Mouse (Mus musculus): ENCODE measurements around the gene Gm9999. TPM values are rescaled to one million over a fixed set of nuclear protein-coding genes. Genes with fewer than 3 reads are reported as not detected.

Gene Gm9999
- polyA plus RNA-seq (2017; shearing (Covaris generic)) = not detected

DNA sequence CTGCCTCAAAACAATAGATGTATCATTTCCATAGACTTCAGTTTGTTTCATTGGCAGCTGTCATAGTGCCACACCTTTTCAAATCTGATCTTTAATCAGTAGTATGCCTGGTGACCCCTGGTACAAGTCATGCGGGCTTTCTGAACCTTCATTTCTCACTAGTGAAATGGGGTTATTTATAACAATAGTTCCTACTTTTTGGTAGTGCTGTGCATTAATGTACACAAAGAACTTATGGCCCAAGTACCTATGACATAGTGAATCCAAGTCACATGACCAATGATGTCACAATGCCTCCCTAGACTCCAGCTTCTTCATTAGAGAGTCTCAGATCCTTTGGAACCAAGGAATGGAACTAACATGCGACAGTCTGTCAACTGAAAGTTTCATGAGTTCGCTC lies at the start of gene Gm9999:
Gm9999 (plus strand) TSS at position 301 of the 400 bp plus-strand sequence.

DNA sequence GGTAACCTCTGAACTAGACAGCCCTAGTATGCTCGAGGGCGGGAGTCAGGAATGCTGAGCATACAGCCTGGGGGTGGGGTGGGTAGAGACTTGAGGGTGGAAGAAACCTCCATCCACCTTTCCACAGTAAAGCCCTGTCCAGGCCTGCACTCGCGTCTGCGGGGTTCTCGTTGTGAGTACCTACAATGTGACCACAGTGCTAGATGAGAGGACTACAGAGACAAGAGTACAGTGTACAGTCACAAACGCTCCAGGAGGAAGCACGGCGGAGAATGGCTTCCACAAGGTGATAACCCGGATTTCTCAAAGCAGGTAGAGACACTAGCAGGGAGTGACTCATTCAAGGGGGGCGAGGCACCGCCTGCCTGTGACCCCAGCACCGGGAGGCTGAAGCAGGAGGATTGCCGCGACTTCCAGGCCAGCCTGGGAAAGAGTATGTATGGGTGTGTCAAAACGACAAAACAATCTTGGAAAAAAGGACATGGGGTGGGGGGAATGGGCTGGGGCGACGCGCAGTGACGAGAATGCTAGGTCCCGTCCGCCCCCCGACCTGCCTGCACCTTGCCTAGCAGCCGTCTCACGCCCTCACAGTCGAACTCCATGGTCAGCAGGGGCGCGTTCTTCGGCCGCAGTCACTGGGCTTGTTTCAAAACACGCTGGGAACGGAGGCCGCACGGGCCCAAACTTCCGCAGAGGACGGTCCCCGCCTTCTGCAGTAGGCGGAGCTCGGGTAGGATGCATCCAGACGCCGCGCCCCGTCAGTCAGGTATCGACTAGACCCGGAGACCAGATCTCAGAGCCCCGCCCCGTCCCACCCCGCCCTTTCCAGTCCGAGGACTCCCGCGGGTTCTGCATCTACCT lies 25.3 kb upstream of the Gm9999 start, which contains the start of gene Uevld:
Uevld (minus strand) TSS at position 697 of the 861 bp plus-strand sequence.

DNA sequence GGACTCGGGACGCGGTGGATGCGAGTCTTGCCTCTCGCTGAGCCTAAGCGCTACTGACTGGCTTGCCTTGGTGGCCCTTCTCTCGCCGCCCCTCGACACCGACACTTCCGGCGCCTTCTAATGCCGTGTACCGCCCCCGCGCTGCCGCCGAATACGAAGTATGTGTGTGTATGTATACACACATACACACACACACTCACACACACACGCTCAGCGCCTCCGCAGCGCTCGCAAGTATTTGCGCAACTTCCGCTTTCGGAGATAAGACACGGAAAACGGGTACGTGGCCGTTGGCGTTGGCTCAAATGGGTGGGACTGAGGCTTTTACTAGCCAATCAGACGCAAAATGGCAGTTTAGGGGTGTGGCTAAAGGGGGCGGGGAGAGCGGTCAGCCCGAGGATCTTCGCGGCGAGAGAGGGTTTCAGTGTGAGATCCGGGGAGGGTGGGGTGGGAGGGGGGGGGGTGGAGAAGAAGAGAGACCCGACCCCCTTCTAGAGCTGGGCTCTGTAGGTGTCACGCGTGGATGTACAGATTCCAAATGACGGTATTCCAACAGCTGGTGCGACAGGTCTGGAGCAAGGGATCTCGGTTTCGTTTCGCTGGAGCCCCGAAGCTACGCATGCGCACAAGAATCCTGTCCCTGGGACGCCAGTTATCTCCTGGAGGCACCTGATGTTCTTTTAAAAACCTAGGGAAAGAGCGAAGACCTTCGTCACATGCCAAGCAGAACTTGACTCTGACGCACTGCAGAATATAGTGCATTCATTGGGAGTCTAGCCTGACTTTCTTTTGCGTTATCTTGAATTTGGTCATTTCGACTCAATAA lies 25.0 kb downstream of the Gm9999 start, which contains the start of gene Spty2d1:
Spty2d1 (minus strand) TSS at position 244 of the 826 bp plus-strand sequence.

Other genes starting within 250 kb of the Gm9999 start
- not detected for gene Saa1, start 240.6 kb upstream of the Gm9999 start, polyA plus RNA-seq (2017; shearing (Covaris generic))
- gene Saa2, start 231.8 kb upstream of the Gm9999 start, polyA plus RNA-seq (2017; shearing (Covaris generic)) = not detected
- 43.3 TPM for gene Hps5, start 187.5 kb upstream of the Gm9999 start, polyA plus RNA-seq (2017; shearing (Covaris generic))
- gene Gtf2h1, start 187.5 kb upstream of the Gm9999 start, polyA plus RNA-seq (2017; shearing (Covaris generic)) = 32.0 TPM
- 1,290 TPM for gene Ldha, start 142.1 kb upstream of the Gm9999 start, polyA plus RNA-seq (2017; shearing (Covaris generic))
- not detected for gene Ldhc, start 122.4 kb upstream of the Gm9999 start, polyA plus RNA-seq (2017; shearing (Covaris generic))
- 135 TPM for gene Tsg101, start 63.6 kb upstream of the Gm9999 start, polyA plus RNA-seq (2017; shearing (Covaris generic))
- gene Uevld, start 25.1 kb upstream of the Gm9999 start, polyA plus RNA-seq (2017; shearing (Covaris generic)) = 8.7 TPM
- gene Spty2d1, start 24.8 kb downstream of the Gm9999 start, polyA plus RNA-seq (2017; shearing (Covaris generic)) = 56.5 TPM
- gene Tmem86a, start 67.0 kb downstream of the Gm9999 start, polyA plus RNA-seq (2017; shearing (Covaris generic)) = 6.8 TPM
- gene Ptpn5, start 150.1 kb downstream of the Gm9999 start, polyA plus RNA-seq (2017; shearing (Covaris generic)) = 17.2 TPM
- not detected for gene Mrgpra6, start 221.3 kb downstream of the Gm9999 start, polyA plus RNA-seq (2017; shearing (Covaris generic))

All from CD4-positive, CD25-positive, alpha-beta regulatory T cell, adult 9 weeks (primary cell).